Mouse (Mus musculus): Measurements from ENCODE around the gene 1700025C18Rik.

Gene 1700025C18Rik

GRCm38 (mm10) chr2:165037415-165037814 lies 53.1 kb downstream of the 1700025C18Rik start:
- DNase-seq (ENCODE audit: low read depth, low spot score): no peak

GRCm38 (mm10) chr2:165035058-165035431 lies 55.5 kb downstream of the 1700025C18Rik start:
- DNase-seq (ENCODE audit: low read depth, low spot score): no peak

GRCm38 (mm10) chr2:165034131-165035057 lies 56.2 kb downstream of the 1700025C18Rik start, which contains the start of gene Ncoa5:
Gene Ncoa5, minus strand, starts transcription at chr2:165034867.
- peak; percentile 94 for DNase-seq (ENCODE audit: low read depth, low spot score)

- no peak for DNase-seq (ENCODE audit: low read depth, low spot score)
Observed at GRCm38 (mm10) chr2:165033306-165033705, 57.2 kb downstream of the 1700025C18Rik start.

- DNase-seq (ENCODE audit: low read depth, low spot score): no peak
Observed at GRCm38 (mm10) chr2:165032533-165032932, 58.0 kb downstream of the 1700025C18Rik start.

Data from brain, embryonic 18.5 days (tissue).